Mouse (Mus musculus) heart, postnatal 36 days (tissue): Measurements from ENCODE around the gene Tbx6. TPM values are rescaled to one million over a fixed set of nuclear protein-coding genes. Genes with fewer than 3 reads are reported as not detected.
"Not testable (repeated sequence)": the region's sequence is repeated elsewhere in the genome, so short reads cannot be mapped to it uniquely, and the experiment has no call there.

Source experiments
- DNase-seq, 2 experiments: peaks; one replicate each; pipeline ENCODE4 v3.0.0; 2021 to 2022
- intact Hi-C: fragments of 180-260 bp; cut with DNase I; formaldehyde crosslinking; loops from one replicate; pipeline ENCODE4 v1.15.1; 2025
- total RNA-seq, 2 experiments: library from RNA; stranded (reverse); gene quantifications; 2 replicates each; pipeline ENCODE4 v1.2.3; 2021

Gene Tbx6
- total RNA-seq, 2 experiments from 2014 or later, result 0.24 to 0.44 TPM

- intact Hi-C loops, result no loop called here
- DNase-seq, result no peak
Observed at GRCm38 (mm10) chr7:126765540-126765939, 15.7 kb upstream of the Tbx6 start.

- intact Hi-C loops, result no loop called here
- no peak for DNase-seq
Observed at GRCm38 (mm10) chr7:126766201-126766600, 15.1 kb upstream of the Tbx6 start, which contains the start of gene Gdpd3. TSS of gene Gdpd3 (plus strand) at chr7:126766334.

- intact Hi-C loops, result no loop called here
- no peak for DNase-seq
Observed at GRCm38 (mm10) chr7:126767001-126767400, 14.3 kb upstream of the Tbx6 start.

GRCm38 (mm10) chr7:126770784-126771183 lies 10.5 kb upstream of the Tbx6 start:
- no peak for DNase-seq
- intact Hi-C loops, result no loop called here

GRCm38 (mm10) chr7:126773351-126773750 lies 7.9 kb upstream of the Tbx6 start:
- intact Hi-C loops, result no loop called here
- DNase-seq, result no peak

GRCm38 (mm10) chr7:126774463-126774862 lies 6.8 kb upstream of the Tbx6 start:
- intact Hi-C loops, result no loop called here

GRCm38 (mm10) chr7:126775185-126775977 lies 5.9 kb upstream of the Tbx6 start:
- no peak for DNase-seq
- intact Hi-C loops, result no loop called here

More at GRCm38 (mm10) chr7:126774463-126774862, 6.8 kb upstream of the Tbx6 start:
- no peak for DNase-seq

GRCm38 (mm10) chr7:126775978-126776234 lies 5.4 kb upstream of the Tbx6 start:
- intact Hi-C loops, result loop anchor here (2.0 kb wide), 1 partner anchor 17 kb away; the partner anchor contains the start of gene Mapk3
- DNase-seq, result no peak

- intact Hi-C loops, result loop anchor here (1.0 to 2.0 kb wide), 2 partner anchors 18 to 21 kb away; partner anchors contain the start of genes Fam57b and Mapk3
- DNase-seq, result peak; percentile 92
Observed at GRCm38 (mm10) chr7:126776598-126777057, 4.7 kb upstream of the Tbx6 start, which contains the start of gene Ypel3. TSS of gene Ypel3 (plus strand) at chr7:126776955.

GRCm38 (mm10) chr7:126777476-126777875 lies 3.8 kb upstream of the Tbx6 start:
- peak; percentile 37 to 41 for DNase-seq
- intact Hi-C loops, result loop anchor here (1.0 to 2.0 kb wide), 2 partner anchors 19 to 20 kb away; partner anchors contain the start of genes Fam57b and Mapk3

- intact Hi-C loops, result no loop called here
Observed at GRCm38 (mm10) chr7:126778147-126778546, 3.1 kb upstream of the Tbx6 start.

GRCm38 (mm10) chr7:126779101-126779500 lies 2.2 kb upstream of the Tbx6 start:
- intact Hi-C loops, DNase-seq: not testable (repeated sequence)

More at GRCm38 (mm10) chr7:126778147-126778546, 3.1 kb upstream of the Tbx6 start:
- no peak for DNase-seq

- intact Hi-C loops, result loop anchor here (1.0 to 5.0 kb wide), 2 partner anchors 12 to 278 kb away; partner anchors contain the start of genes Atxn2l and Ppp4c
- DNase-seq, result peak; percentile 85 to 87
Observed at GRCm38 (mm10) chr7:126779983-126780970, 1.0 kb upstream of the Tbx6 start.

- intact Hi-C loops, result loop anchor here (5.0 kb wide), 1 partner anchor 280 kb away; the partner anchor contains the start of gene Atxn2l
- no peak for DNase-seq
Observed at GRCm38 (mm10) chr7:126781661-126782370, 533 bp downstream of the Tbx6 start.

- intact Hi-C loops, result loop anchor here (5.0 kb wide), 1 partner anchor 280 kb away; the partner anchor contains the start of gene Atxn2l
- no peak for DNase-seq
Observed at GRCm38 (mm10) chr7:126782693-126783092, 1.4 kb downstream of the Tbx6 start.

- DNase-seq, result no peak
- intact Hi-C loops, result loop anchor here (5.0 kb wide), 1 partner anchor 282 kb away; the partner anchor contains the start of gene Atxn2l
Observed at GRCm38 (mm10) chr7:126784469-126784868, 3.2 kb downstream of the Tbx6 start.

- DNase-seq, result no peak
- intact Hi-C loops, result no loop called here
Observed at GRCm38 (mm10) chr7:126785056-126785455, 3.8 kb downstream of the Tbx6 start.

- intact Hi-C loops, result no loop called here
- no peak for DNase-seq
Observed at GRCm38 (mm10) chr7:126786142-126786541, 4.9 kb downstream of the Tbx6 start.

- intact Hi-C loops, result no loop called here
- no peak for DNase-seq
Observed at GRCm38 (mm10) chr7:126789141-126789540, 7.9 kb downstream of the Tbx6 start.
